Mouse (Mus musculus): ENCODE data around the gene Aldh1a7. TPM values are rescaled to one million over a fixed set of nuclear protein-coding genes. Genes with fewer than 3 reads are reported as not detected.

Aldh1a7 gene
- polyA plus RNA-seq (2012; rRNA removed), result 24.6 and 39.4 TPM in 2 replicates

DNA sequence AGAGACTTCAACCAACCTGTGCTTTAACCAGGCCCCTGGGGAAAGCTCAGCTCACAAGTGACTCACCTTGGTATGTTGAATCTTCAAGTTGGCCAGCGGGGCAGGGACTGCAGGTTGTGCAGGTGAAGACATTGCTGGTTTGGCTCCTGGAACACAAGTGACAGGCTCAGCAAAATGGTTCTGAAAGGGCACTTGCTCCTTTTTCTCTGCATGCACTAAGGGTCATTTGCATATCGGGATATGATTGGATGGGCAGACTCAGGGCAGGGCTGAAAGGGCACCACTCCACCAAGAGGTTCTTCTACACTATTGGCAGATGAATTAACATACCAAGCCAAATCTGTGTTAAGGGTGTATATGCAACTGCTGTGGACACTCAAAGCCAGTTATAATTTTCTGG is at the start of gene Aldh1a7:
Aldh1a7 (minus strand) TSS at position 182 of the 400 bp plus-strand sequence.
- Histone ChIP-seq H3K4me3 (replicated peaks; ENCODE audit: extremely low read depth, low read depth, low read length) (peak within 1 kb of the TSS; percentile 58), H3K4me1 (ENCODE audit: control insufficient read depth, insufficient read depth, low read length) (no peaks in the 10 kb centered on the region)
- DNase-seq, result peak; percentile 32
- 70% methylated on average over 2 of the region's 2 CpGs for WGBS
- TF ChIP-seq POLR2A (IDR thresholded peaks at IDR 0.05; ENCODE audit: borderline replicate concordance, extremely low read depth, low read depth, low read length) (peak; percentile 52; the same call in 1 of the 2 replicates), CTCF (IDR thresholded peaks at IDR 0.05; ENCODE audit: insufficient read depth, low read length) (no peak)

- Histone ChIP-seq H3K4me3 (replicated peaks; ENCODE audit: extremely low read depth, low read depth, low read length) (no peak overlapping the region), H3K4me1 (ENCODE audit: control insufficient read depth, insufficient read depth, low read length) (no peaks in the 10 kb centered on the region)
- no peak for DNase-seq
- no peak for TF ChIP-seq CTCF (IDR thresholded peaks at IDR 0.05; ENCODE audit: insufficient read depth, low read length)
- TF ChIP-seq POLR2A (IDR thresholded peaks at IDR 0.05; ENCODE audit: borderline replicate concordance, extremely low read depth, low read depth, low read length), result no peak
- 75% methylated on average over 2 of the region's 2 CpGs for WGBS
Measured at GRCm38 (mm10) chr19:20775681-20776080, 48.3 kb upstream of the Aldh1a7 start.

GRCm38 (mm10) chr19:20773941-20774340 is 46.6 kb upstream of the Aldh1a7 start:
- H3K4me1 ChIP-seq (ENCODE audit: control insufficient read depth, insufficient read depth, low read length), result no peaks in the 10 kb centered on the region
- no peak for TF ChIP-seq POLR2A (IDR thresholded peaks at IDR 0.05; ENCODE audit: borderline replicate concordance, extremely low read depth, low read depth, low read length)
- TF ChIP-seq CTCF (IDR thresholded peaks at IDR 0.05; ENCODE audit: insufficient read depth, low read length), result no peak
- WGBS, result 83% methylated on average over 7 of the region's 7 CpGs
- no peak for DNase-seq
- H3K4me3 ChIP-seq (replicated peaks; ENCODE audit: extremely low read depth, low read depth, low read length), result no peak overlapping the region

DNA sequence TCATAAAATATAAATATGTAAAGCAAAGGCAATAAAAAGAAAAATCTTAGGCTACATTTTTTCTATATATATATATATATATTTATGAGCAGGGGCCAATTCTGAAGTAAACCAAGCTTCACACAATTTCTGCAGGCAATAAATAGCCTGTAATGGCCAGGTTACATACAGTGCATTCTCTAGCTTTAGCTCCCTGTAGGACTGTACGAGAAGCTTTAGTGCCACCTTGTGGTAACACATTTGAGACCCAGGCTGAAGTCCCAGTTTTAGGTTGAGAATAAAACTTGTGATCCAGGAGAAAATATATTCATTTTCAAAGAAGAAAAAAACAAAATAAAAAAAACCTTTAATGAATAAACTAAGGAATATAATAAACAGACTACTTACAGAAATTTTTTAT is 36.9 kb upstream of the Aldh1a7 start:
- no peak for DNase-seq
- Histone ChIP-seq H3K4me1 (ENCODE audit: control insufficient read depth, insufficient read depth, low read length) (no peaks in the 10 kb centered on the region), H3K4me3 (replicated peaks; ENCODE audit: extremely low read depth, low read depth, low read length) (no peak overlapping the region)
- TF ChIP-seq POLR2A (IDR thresholded peaks at IDR 0.05; ENCODE audit: borderline replicate concordance, extremely low read depth, low read depth, low read length) (no peak), CTCF (IDR thresholded peaks at IDR 0.05; ENCODE audit: insufficient read depth, low read length) (no peak)
- 12% methylated on average over 1 of the region's 1 CpGs for WGBS

DNA sequence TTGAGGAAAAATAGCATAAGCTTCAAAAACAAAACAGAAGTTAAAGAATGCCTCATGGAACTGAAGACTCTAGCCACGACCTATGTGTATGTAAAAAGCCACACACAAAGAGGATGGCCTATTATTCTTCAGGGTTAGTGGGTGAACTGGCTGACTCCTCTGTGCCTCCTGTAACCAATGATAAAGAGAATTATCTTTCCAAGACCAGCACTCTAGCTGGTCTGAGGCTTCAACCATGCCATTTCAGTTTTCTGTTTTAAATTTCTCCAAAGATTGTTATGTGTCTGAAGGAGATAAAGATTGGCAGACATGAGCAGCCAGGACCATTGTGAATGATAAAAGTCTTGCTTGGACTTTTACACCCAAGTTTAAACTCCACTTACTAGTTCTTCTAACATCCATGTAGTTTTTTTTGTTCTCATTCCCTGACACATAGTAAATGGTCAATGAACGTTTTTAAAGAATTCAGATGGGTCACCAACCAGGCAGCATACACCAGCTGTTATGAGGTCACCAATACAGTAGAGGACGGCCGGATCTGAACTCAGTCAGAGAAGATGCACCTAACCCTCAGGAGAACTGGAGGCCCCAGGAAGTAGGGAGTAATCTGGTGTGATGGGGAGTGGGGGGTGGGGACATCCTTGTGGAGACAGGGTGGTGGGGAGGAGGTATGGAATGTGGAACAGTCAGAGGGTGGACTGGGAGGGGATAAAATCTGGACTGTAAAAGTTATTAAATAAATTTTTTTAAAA is 34.5 kb upstream of the Aldh1a7 start:
- 59% methylated on average over 4 of the region's 4 CpGs for WGBS
- DNase-seq, result no peak
- Histone ChIP-seq H3K4me1 (ENCODE audit: control insufficient read depth, insufficient read depth, low read length) (no peaks in the 10 kb centered on the region), H3K4me3 (replicated peaks; ENCODE audit: extremely low read depth, low read depth, low read length) (no peak overlapping the region)
- TF ChIP-seq POLR2A (IDR thresholded peaks at IDR 0.05; ENCODE audit: borderline replicate concordance, extremely low read depth, low read depth, low read length), result no peak
- no peak for TF ChIP-seq CTCF (IDR thresholded peaks at IDR 0.05; ENCODE audit: insufficient read depth, low read length)

DNA sequence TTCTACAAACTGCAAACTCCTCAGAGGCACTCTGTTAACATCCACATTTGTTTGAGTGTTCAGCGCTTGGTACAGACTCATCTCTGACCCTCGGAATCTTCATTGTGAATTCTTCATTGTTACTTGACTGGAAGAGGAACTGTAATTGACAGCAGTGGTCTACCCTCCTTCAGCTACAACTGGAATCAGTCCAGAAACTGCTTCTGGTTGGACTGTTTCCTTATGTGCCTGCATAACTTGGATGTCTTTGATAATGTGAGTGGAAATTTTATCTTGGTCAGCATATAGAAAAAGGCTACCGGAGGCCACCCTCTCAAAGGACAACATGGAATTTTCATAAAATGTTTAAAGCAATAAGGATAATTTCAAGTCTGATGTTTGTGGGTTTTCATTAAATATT is 33.8 kb upstream of the Aldh1a7 start:
- no peak for TF ChIP-seq POLR2A (IDR thresholded peaks at IDR 0.05; ENCODE audit: borderline replicate concordance, extremely low read depth, low read depth, low read length)
- TF ChIP-seq CTCF (IDR thresholded peaks at IDR 0.05; ENCODE audit: insufficient read depth, low read length), result no peak
- no peak for DNase-seq
- no peak overlapping the region for H3K4me3 ChIP-seq (replicated peaks; ENCODE audit: extremely low read depth, low read depth, low read length)
- WGBS, result 42% methylated on average over 3 of the region's 3 CpGs
- no peaks in the 10 kb centered on the region for H3K4me1 ChIP-seq (ENCODE audit: control insufficient read depth, insufficient read depth, low read length)

- Histone ChIP-seq H3K4me3 (replicated peaks; ENCODE audit: extremely low read depth, low read depth, low read length) (no peak overlapping the region), H3K4me1 (ENCODE audit: control insufficient read depth, insufficient read depth, low read length) (no peaks in the 10 kb centered on the region)
- no peak for DNase-seq
- WGBS, result 77% methylated on average over 1 of the region's 1 CpGs
- TF ChIP-seq CTCF (IDR thresholded peaks at IDR 0.05; ENCODE audit: insufficient read depth, low read length) (no peak), POLR2A (IDR thresholded peaks at IDR 0.05; ENCODE audit: borderline replicate concordance, extremely low read depth, low read depth, low read length) (no peak)
Measured at GRCm38 (mm10) chr19:20744630-20745029, 17.3 kb upstream of the Aldh1a7 start.

- no peak for DNase-seq
- no peak for TF ChIP-seq POLR2A (IDR thresholded peaks at IDR 0.05; ENCODE audit: borderline replicate concordance, extremely low read depth, low read depth, low read length)
- no peak for TF ChIP-seq CTCF (IDR thresholded peaks at IDR 0.05; ENCODE audit: insufficient read depth, low read length)
- WGBS, result 65% methylated on average over 1 of the region's 1 CpGs
Measured at GRCm38 (mm10) chr19:20728278-20728677, 916 bp upstream of the Aldh1a7 start.

DNA sequence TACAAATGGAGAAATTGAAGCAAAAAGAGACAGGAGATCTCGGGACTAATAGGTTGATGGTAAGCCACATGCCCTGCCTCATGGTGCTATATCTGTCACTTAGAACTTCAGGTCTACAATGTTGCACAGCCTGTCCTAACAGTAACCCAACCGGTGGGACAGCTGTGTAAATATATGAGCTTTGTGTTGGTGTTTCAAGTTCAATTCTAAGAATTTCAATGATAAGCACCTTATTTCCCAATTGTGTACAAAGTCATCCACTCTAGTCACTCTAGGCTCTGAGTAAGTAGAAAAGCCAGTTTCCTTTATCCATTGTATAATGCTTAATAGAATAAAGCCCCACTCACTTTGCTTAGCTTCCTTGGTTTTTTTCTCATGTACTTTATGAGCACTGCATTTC is 4.4 kb downstream of the Aldh1a7 start:
- DNase-seq, result no peak
- no peak for TF ChIP-seq POLR2A (IDR thresholded peaks at IDR 0.05; ENCODE audit: borderline replicate concordance, extremely low read depth, low read depth, low read length)
- TF ChIP-seq CTCF (IDR thresholded peaks at IDR 0.05; ENCODE audit: insufficient read depth, low read length), result no peak
- H3K4me3 ChIP-seq (replicated peaks; ENCODE audit: extremely low read depth, low read depth, low read length), result no peak overlapping the region
- H3K4me1 ChIP-seq (ENCODE audit: control insufficient read depth, insufficient read depth, low read length), result no peaks in the 10 kb centered on the region
- WGBS, result 61% methylated on average over 2 of the region's 2 CpGs

More at GRCm38 (mm10) chr19:20728278-20728677, 916 bp upstream of the Aldh1a7 start:
- Histone ChIP-seq H3K4me3 (replicated peaks; ENCODE audit: extremely low read depth, low read depth, low read length) (no peak overlapping the region), H3K4me1 (ENCODE audit: control insufficient read depth, insufficient read depth, low read length) (no peaks in the 10 kb centered on the region)

DNA sequence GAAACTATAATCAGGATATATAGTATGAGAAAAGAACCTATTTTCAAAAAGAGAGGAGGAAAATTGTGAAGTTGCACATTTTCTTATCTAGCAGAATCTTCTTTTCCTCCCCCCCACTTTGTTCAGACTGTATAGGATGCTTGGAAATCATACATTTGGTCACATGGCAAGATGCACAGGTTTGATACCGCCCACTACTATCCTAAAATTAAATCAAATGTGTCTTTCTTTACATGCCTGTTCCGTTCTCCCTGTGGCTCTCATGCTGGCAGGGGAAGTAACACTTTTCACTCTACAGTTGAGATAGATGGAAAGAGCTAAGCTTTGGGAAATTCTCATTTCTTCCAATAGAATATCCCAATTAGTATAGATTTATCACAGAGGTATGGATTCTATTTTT is 7.1 kb downstream of the Aldh1a7 start:
- H3K4me3 ChIP-seq (replicated peaks; ENCODE audit: extremely low read depth, low read depth, low read length), result no peak overlapping the region
- TF ChIP-seq POLR2A (IDR thresholded peaks at IDR 0.05; ENCODE audit: borderline replicate concordance, extremely low read depth, low read depth, low read length) (no peak), CTCF (IDR thresholded peaks at IDR 0.05; ENCODE audit: insufficient read depth, low read length) (no peak)
- no peak for DNase-seq
- no peaks in the 10 kb centered on the region for H3K4me1 ChIP-seq (ENCODE audit: control insufficient read depth, insufficient read depth, low read length)
- 87% methylated on average over 2 of the region's 2 CpGs for WGBS
